In genomic region chr17:78913921-78914320, GRCm38 (mm10) we compare ENCODE assay signal across 26 mouse cellular contexts. TPM values are rescaled to one million over a fixed set of nuclear protein-coding genes. Genes with fewer than 3 reads are reported as not detected.
"Had no signal": no experiment of that assay in that cellular context is flagged by ENCODE, and none has a peak within 500 bp of the region (broad histone marks: within the 10 kb centered on the region; RNA-seq: fewer than 3 reads in every experiment).

No protein-coding gene starts in this region.

- DNase-seq: kidney, adult 11 months; kidney, adult 8-10 months; kidney, postnatal 14 days; kidney, postnatal 4 days; left cerebral cortex, postnatal 4 days; lung, adult 18-20 months; lung, postnatal 10 days; lung, postnatal 36 days; thymus, postnatal 25 days had no signal

- H3K27me3 ChIP-seq: limb, embryonic 12.5 days; limb, embryonic 15.5 days; lung, embryonic 15.5 days; midbrain, embryonic 13.5 days had no signal

- H3K9ac ChIP-seq: limb, embryonic 12.5 days; limb, embryonic 15.5 days; liver, embryonic 14.5 days; lung, embryonic 15.5 days had no signal

- H3K4me3 ChIP-seq: megakaryocyte, embryonic 14.5 days; myocyte had no signal

- ATAC-seq: midbrain, embryonic 13.5 days; midbrain, embryonic 16.5 days had no signal

- H3K9me3 ChIP-seq: limb, embryonic 12.5 days; limb, embryonic 15.5 days; lung, embryonic 15.5 days; megakaryocyte, embryonic 14.5 days; midbrain, embryonic 10.5 days; midbrain, embryonic 13.5 days had no signal

- H3K27ac ChIP-seq: limb, embryonic 12.5 days; limb, embryonic 15.5 days; liver, embryonic 14.5 days; lung, embryonic 15.5 days; midbrain, embryonic 10.5 days; midbrain, embryonic 13.5 days had no signal

RNA-seq across cellular contexts. Expression of gene Sult6b1, which starts 7.1 kb away (rescaled TPM):
- total RNA-seq: layer of hippocampus, adult 18-20 months; layer of hippocampus, postnatal 14 days; left cerebral cortex, postnatal 14 days; monocyte, adult 5-6 weeks had no signal
- polyA plus RNA-seq: kidney, embryonic 16.5 days; limb, embryonic 15.5 days; neural tube, embryonic 14.5 days; small intestine, adult 2 months; spleen, adult 2 months had no signal
